Mouse (Mus musculus): Measurements from ENCODE around the gene Sema4c. TPM values are rescaled to one million over a fixed set of nuclear protein-coding genes. Genes with fewer than 3 reads are reported as not detected.

Gene Sema4c
- polyA plus RNA-seq, 1 experiment: not detected

DNA sequence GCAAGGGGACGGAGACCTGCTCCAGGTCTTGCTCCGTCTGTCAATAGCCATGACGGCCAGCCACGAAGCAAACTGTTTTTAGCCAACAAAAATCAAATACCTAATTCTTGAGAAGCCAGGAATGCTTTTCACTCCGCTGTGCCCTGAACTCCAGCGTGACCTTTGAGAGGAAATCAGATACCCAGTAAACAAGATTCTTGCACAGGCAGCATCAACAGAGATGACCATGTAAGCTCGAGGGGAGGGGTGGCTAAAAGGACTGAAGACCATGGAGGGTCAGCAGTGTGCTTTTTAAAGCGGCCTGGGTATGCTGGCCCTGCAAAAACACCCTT is 21.8 kb downstream of the Sema4c start:
- Histone ChIP-seq H3K4me1 (ENCODE audit: control insufficient read depth, insufficient read depth, low read length) (peaks cover 21% of the 10 kb centered on the region), H3K4me3 (ENCODE audit: insufficient read depth, low read depth, low read length) (no peak overlapping the region), H3K27ac (ENCODE audit: insufficient read depth, low read depth, low read length) (no peak overlapping the region)
- 86% methylated on average over 8 of the region's 8 CpGs for WGBS
- TF ChIP-seq POLR2A (IDR thresholded peaks at IDR 0.05; ENCODE audit: insufficient read depth, low read depth, low read length) (no peak), CTCF (IDR thresholded peaks at IDR 0.05; ENCODE audit: insufficient read depth, low read depth, low read length) (no peak)

DNA sequence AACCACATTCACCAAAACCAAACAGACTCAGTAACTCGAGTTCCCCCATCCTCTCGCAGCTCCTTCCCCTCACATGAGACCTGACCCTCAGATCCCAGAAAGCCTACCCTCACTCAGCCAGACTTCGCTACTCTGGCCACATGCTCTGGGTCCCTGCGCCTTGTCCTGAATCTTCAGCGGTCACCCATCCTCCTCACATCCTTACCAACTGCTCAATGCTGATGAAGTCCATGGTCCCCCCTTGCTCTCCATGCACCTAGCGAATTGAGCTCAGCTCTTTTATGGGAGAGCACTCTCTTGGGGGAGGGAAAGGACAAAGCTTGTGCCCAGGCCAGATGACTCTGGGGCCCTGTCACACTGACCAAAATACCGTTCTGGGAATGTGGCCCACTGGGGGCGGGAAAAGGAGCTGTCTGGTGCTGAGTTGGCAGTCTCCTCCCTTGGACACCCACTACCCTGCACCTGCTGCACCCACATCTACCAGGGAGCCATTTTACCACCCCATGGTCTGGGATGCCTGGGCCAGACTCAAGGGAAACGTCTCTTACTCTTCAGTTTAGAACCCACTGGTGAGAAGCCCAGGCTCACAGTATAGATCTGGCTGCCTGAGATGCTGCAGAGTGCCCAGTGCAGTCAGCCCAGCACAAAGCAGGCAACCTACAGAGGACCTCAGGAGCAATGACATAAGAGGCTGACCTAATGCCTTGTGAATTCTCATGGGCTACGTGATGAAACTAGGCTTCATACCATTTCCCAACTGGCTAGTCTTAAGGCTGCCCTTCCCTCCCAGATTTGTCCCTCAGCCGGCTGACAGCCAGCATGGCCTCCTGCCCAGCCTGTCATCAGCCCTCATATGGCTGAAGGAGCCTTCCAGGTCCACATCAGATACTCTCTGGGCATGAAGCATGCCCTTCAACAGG is 22.4 kb downstream of the Sema4c start:
- TF ChIP-seq CTCF (IDR thresholded peaks at IDR 0.05; ENCODE audit: insufficient read depth, low read depth, low read length) (no peak), POLR2A (IDR thresholded peaks at IDR 0.05; ENCODE audit: insufficient read depth, low read depth, low read length) (no peak)
- WGBS: 77% methylated on average over 11 of the region's 11 CpGs
- H3K4me1 ChIP-seq (ENCODE audit: control insufficient read depth, insufficient read depth, low read length): peaks cover 21% of the 10 kb centered on the region
- no peak overlapping the region for H3K27ac ChIP-seq (ENCODE audit: insufficient read depth, low read depth, low read length)
- H3K4me3 ChIP-seq (ENCODE audit: insufficient read depth, low read depth, low read length): no peak overlapping the region

DNA sequence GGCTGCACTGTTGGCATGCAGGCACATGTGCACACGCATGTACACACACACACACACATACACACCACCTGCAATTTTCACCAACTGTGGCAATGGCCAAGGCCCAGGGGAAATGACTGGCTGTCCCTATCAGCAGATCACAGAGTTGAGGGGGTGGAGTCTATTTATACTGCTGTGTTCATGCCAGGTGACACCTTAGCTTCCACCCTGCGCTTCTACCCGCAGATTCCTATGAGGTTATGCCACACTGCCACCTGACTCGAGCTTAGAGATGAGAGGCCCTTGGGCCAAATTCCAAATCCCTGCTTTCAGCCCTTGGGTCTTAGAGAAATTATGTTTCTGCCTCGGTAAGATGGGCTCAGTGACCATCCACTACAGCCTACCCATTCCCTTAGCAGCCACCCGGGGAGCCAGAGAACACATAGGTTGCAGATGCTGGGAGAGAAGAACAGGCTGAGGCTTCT is 23.5 kb downstream of the Sema4c start:
- WGBS: 68% methylated on average over 6 of the region's 6 CpGs
- TF ChIP-seq CTCF (IDR thresholded peaks at IDR 0.05; ENCODE audit: insufficient read depth, low read depth, low read length) (no peak), POLR2A (IDR thresholded peaks at IDR 0.05; ENCODE audit: insufficient read depth, low read depth, low read length) (no peak)

DNA sequence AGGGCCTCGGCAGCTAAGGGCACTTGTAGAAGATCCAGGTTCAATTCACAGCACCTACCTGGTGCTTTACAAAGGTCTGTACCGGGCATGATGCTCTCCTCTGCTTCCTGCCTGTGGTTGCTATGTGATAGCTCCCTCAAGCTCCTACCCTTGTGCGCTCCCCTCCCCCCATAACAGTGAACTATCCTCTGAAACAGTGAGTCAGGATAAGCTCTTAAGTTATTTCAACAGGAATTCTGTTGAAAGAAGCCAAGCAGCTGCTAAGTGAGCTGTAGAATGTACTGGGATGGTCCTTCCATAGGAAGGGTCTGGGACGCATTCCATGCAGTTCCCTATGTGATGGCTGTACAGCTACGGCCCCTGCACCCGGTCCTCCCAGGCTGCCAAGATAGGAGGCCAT is 24.6 kb downstream of the Sema4c start:
- 87% methylated on average over 6 of the region's 6 CpGs for WGBS
- H3K4me3 ChIP-seq (ENCODE audit: insufficient read depth, low read depth, low read length): no peak overlapping the region
- no peak overlapping the region for H3K27ac ChIP-seq (ENCODE audit: insufficient read depth, low read depth, low read length)
- TF ChIP-seq CTCF (IDR thresholded peaks at IDR 0.05; ENCODE audit: insufficient read depth, low read depth, low read length) (no peak), POLR2A (IDR thresholded peaks at IDR 0.05; ENCODE audit: insufficient read depth, low read depth, low read length) (no peak)
- H3K4me1 ChIP-seq (ENCODE audit: control insufficient read depth, insufficient read depth, low read length): peaks cover 21% of the 10 kb centered on the region

More for the DNA sequence above, 23.5 kb downstream of the Sema4c start:
- no peak overlapping the region for H3K4me3 ChIP-seq (ENCODE audit: insufficient read depth, low read depth, low read length)
- no peak overlapping the region for H3K27ac ChIP-seq (ENCODE audit: insufficient read depth, low read depth, low read length)
- H3K4me1 ChIP-seq (ENCODE audit: control insufficient read depth, insufficient read depth, low read length): peaks cover 21% of the 10 kb centered on the region

DNA sequence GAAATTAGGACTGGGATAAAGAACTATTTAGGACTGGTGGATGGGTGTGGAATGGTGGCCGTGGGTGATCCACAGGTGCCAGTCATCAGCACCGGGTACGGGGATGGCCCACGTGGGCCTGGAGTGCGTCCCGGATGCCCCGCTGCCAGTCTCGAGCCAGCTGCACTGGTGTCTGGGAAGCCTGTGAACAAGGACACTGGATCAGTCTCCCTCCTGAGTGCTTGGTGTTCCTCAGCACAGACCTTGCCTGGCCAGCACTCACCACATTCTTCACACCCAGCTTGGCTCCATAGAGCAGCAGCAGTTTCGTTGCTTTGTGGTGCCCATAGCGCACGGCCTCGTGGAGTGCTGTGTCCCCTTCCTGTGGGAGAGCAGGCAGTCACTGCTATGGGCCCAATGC is 26.7 kb downstream of the Sema4c start:
- no peak overlapping the region for H3K27ac ChIP-seq (ENCODE audit: insufficient read depth, low read depth, low read length)
- H3K4me3 ChIP-seq (ENCODE audit: insufficient read depth, low read depth, low read length): no peak overlapping the region
- 93% methylated on average over 12 of the region's 12 CpGs for WGBS
- H3K4me1 ChIP-seq (ENCODE audit: control insufficient read depth, insufficient read depth, low read length): peaks cover 17% of the 10 kb centered on the region
- TF ChIP-seq CTCF (IDR thresholded peaks at IDR 0.05; ENCODE audit: insufficient read depth, low read depth, low read length) (no peak), POLR2A (IDR thresholded peaks at IDR 0.05; ENCODE audit: insufficient read depth, low read depth, low read length) (no peak)

DNA sequence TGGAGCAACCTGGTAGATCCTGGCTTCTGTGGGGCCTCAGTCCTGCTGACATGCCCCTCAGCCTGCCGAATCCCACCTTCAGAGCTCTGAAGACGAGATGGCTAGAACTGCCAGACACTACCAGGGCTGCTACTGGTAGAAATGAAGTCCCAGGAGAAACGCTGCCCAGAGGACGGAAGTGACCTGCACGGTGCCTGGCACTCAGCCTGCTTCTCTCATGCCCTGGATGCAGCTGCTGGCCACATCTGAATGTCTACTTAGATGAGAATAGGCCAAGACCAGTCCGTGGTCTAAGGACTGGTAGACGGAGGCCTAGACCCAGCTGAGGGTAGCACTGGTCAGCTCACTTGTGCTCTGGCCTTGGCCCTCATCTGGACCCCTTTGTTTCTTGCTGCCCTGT is 27.2 kb downstream of the Sema4c start:
- H3K4me1 ChIP-seq (ENCODE audit: control insufficient read depth, insufficient read depth, low read length): peaks cover 14% of the 10 kb centered on the region
- 81% methylated on average over 7 of the region's 7 CpGs for WGBS
- TF ChIP-seq POLR2A (IDR thresholded peaks at IDR 0.05; ENCODE audit: insufficient read depth, low read depth, low read length) (no peak), CTCF (IDR thresholded peaks at IDR 0.05; ENCODE audit: insufficient read depth, low read depth, low read length) (no peak)
- no peak overlapping the region for H3K4me3 ChIP-seq (ENCODE audit: insufficient read depth, low read depth, low read length)
- H3K27ac ChIP-seq (ENCODE audit: insufficient read depth, low read depth, low read length): no peak overlapping the region

DNA sequence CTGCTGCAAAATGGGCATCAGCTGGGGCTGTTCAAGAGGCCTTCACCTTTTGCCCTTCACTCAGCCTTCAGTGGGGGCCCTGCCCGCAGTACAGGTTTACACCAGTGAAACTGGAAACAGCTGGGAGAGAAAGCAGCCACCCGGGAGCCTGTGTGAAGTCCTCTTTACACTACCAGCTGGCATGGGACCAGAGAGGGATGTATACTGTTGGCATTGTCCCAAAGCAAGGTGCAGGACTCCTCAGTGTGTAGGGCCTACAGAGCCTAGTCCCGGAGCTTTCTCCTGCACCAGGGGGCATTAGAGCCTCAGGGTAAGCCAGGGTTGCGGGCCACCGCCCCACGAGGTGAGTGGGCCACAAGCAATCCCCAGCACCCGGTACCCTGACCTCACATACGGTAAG is 27.7 kb downstream of the Sema4c start:
- TF ChIP-seq CTCF (IDR thresholded peaks at IDR 0.05; ENCODE audit: insufficient read depth, low read depth, low read length) (no peak), POLR2A (IDR thresholded peaks at IDR 0.05; ENCODE audit: insufficient read depth, low read depth, low read length) (no peak)
- Histone ChIP-seq H3K4me1 (ENCODE audit: control insufficient read depth, insufficient read depth, low read length) (peaks cover 9% of the 10 kb centered on the region), H3K4me3 (ENCODE audit: insufficient read depth, low read depth, low read length) (no peak overlapping the region), H3K27ac (ENCODE audit: insufficient read depth, low read depth, low read length) (no peak overlapping the region)
- WGBS: 71% methylated on average over 8 of the region's 8 CpGs

DNA sequence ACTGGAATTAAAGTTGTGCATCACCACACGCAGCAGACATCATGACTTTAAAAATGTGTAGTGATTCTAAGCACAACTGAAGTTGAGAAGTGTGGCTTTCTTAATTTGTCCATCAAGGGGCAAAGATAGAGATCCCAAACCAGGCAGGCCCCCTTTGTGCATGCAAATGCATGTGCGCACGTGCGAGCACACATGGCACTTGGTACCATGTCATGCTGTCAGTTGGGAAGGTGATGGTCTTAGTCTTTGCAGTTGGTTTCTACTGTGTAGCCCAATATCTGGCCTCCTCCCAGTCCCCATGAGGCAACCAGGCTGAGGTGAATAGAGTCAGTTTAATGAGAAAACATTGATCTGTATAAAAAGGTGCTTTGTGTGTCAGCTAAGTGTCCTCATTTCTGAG is 28.3 kb downstream of the Sema4c start:
- TF ChIP-seq CTCF (IDR thresholded peaks at IDR 0.05; ENCODE audit: insufficient read depth, low read depth, low read length) (no peak), POLR2A (IDR thresholded peaks at IDR 0.05; ENCODE audit: insufficient read depth, low read depth, low read length) (no peak)
- 94% methylated on average over 4 of the region's 4 CpGs for WGBS

DNA sequence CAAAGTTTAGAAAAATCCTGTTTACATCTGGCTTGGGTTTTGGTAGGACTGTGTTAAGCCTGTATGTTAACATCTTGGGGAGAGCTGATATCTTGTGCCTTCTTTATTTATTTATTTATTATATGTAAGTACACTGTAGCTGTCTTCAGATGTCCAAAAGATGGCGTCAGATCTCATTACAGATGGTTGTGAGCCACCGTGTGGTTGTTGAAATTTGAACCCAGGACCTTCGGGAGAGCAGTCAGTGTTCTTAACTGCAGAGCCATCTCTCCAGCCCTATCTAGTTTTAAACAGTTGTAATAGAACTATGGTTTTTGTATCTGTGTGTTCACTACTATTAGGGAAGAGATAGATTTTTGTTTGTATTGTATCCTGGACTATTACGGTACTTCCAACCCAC is 28.9 kb downstream of the Sema4c start:
- H3K4me1 ChIP-seq (ENCODE audit: control insufficient read depth, insufficient read depth, low read length): no peaks in the 10 kb centered on the region
- H3K4me3 ChIP-seq (ENCODE audit: insufficient read depth, low read depth, low read length): no peak overlapping the region
- no peak for TF ChIP-seq POLR2A (IDR thresholded peaks at IDR 0.05; ENCODE audit: insufficient read depth, low read depth, low read length)
- no peak for TF ChIP-seq CTCF (IDR thresholded peaks at IDR 0.05; ENCODE audit: insufficient read depth, low read depth, low read length)
- WGBS: 86% methylated on average over 4 of the region's 4 CpGs
- H3K27ac ChIP-seq (ENCODE audit: insufficient read depth, low read depth, low read length): no peak overlapping the region

More for the DNA sequence above, 28.3 kb downstream of the Sema4c start:
- Histone ChIP-seq H3K4me1 (ENCODE audit: control insufficient read depth, insufficient read depth, low read length) (peaks cover 5% of the 10 kb centered on the region; the same call in 1 of the 2 replicates), H3K4me3 (ENCODE audit: insufficient read depth, low read depth, low read length) (no peak overlapping the region), H3K27ac (ENCODE audit: insufficient read depth, low read depth, low read length) (no peak overlapping the region)

Measured in olfactory bulb, adult 2 months (tissue).